Mouse (Mus musculus): ENCODE measurements around the gene Pear1. TPM values are rescaled to one million over a fixed set of nuclear protein-coding genes. Genes with fewer than 3 reads are reported as not detected.

Gene Pear1
- polyA plus RNA-seq, 1 experiment from 2014 or later: 17.7 TPM

DNA sequence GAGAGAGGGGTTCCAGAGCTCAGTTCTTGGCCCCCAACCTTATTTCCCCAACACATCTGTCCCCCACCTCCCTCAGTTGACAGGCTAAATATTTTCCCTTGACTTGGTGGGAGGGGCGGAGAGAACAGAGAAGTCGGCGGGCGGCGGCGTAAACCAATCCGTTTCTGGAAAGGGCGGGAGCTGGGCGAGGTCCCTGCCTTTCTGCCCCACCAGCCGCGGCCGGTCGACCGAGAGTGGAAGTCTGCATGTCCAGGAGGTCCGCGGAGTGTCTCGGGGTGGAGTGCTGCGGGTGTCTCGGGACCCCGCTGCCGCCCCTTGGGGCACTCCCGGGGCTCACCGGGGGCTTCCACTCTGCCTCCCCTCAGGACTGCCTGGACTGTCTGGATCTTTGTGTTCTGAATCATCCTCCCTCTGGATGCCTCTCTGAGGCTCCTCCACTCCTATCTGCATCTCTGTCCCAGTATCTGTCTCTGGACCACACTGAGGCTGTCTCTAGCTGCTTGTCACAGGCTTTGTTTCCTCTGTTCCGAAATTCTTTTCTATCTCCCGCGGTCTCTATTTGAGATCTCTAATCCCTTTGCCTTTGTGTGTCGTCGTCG, 27.3 kb downstream of the Pear1 start, which contains the start of gene Insrr:
Insrr (plus strand) TSS at position 216 of the 599 bp plus-strand sequence.
- peak within 1 kb of the TSS; percentile 45 for H3K4me3 ChIP-seq
- no peaks in the 10 kb centered on the region for H3K9me3 ChIP-seq (replicated peaks)
- H3K36me3 ChIP-seq: no peaks in the 10 kb centered on the region
- H3K4me1 ChIP-seq: peaks cover 34% of the 10 kb centered on the region
- DNase-seq (ENCODE audit: low spot score): peak; percentile 62
- H3K27me3 ChIP-seq (ENCODE audit: low read depth, poor library complexity, severe bottlenecking): peaks cover 100% of the 10 kb centered on the region
- H3K27ac ChIP-seq: 0 out of 2 replicates have a peak within 1 kb of the TSS, but pooled peaks have one; percentile 25
- WGBS: 3% methylated on average over 29 of the region's 29 CpGs

DNA sequence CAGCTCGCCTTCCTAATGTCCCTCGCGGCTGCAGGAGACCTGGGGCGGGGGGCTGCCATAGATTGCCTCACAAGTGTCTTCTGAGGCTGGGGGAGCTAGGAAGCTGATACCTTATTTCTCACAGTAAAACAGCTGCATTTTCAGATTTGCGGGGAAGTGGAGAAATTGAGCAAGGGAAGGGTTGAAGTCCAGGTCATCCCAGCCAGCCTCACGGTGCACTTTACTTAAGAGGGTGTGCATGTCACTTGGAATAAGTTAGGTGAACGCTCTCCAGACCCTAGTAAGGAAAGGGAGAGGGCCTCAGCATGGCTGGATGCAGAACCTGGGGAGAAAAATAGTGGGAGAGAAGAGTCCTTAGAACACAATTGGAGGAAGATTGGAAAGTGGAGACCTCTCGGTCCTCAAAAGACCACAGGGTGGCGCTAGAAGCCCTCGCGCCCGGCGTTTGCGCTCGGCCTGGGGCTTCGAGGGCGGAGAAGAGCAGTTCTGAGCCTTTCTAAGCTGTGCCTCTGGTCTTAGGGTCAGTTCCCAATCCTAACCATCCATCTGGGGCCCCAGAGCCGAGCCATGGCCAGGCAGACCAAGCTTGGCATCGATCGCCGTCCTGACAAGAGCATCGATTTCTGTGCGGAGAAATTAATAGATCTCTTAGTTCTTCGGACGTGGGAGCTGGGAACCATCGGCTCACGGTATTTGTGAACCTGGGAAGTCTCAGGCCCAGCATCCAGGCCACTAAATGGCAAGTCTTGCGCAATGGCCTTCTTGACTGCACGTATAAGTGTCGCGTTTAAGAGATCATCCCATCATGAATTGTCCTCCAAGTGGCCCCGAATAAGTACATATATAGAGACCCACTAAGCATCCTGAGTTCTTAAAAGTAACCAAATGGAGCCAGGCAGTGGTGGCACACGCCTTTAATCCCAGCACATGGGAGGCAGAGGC, 28.5 kb downstream of the Pear1 start:
- H3K27me3 ChIP-seq (ENCODE audit: low read depth, poor library complexity, severe bottlenecking): peaks cover 100% of the 10 kb centered on the region
- H3K4me1 ChIP-seq: peaks cover 34% of the 10 kb centered on the region
- WGBS: 16% methylated on average over 33 of the region's 33 CpGs
- no peaks in the 10 kb centered on the region for H3K36me3 ChIP-seq
- no peaks in the 10 kb centered on the region for H3K9me3 ChIP-seq (replicated peaks)
- peak overlapping the region; percentile 41 for H3K4me3 ChIP-seq
- peak; percentile 83 for DNase-seq (ENCODE audit: low spot score)
- H3K27ac ChIP-seq: peak overlapping the region; percentile 57

DNA sequence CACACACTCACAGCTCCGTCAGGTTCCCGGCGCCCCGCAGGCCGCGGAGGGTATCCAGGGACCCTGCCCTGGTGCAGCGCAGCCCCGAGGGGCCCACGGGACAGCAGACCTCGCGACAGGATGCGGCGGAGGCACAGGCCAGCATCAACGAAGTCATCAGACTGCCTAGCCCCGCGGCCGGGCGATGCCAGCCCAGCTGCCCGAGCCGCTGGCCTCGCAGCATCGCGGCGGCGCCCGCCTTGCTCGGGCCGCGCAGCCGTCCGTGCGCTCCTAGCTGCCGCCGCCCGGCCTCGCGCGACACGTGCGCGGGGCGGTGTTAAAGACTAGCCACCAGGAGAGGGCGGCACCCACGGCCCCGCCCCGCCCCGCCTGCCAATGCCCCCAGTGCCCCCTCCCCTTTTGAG, 29.2 kb downstream of the Pear1 start, which contains the start of gene Ntrk1:
Ntrk1 (minus strand) TSS at position 241 of the 404 bp plus-strand sequence.
- peak within 1 kb of the TSS; percentile 57 for H3K27ac ChIP-seq
- H3K27me3 ChIP-seq (ENCODE audit: low read depth, poor library complexity, severe bottlenecking): peaks cover 100% of the 10 kb centered on the region
- peak within 1 kb of the TSS; percentile 41 for H3K4me3 ChIP-seq
- no peaks in the 10 kb centered on the region for H3K9me3 ChIP-seq (replicated peaks)
- peak; percentile 62 for DNase-seq (ENCODE audit: low spot score)
- whole genome bisulfite sequencing: under 1% methylated on average over 47 of the region's 47 CpGs
- H3K4me1 ChIP-seq: peaks cover 39% of the 10 kb centered on the region
- H3K36me3 ChIP-seq: no peaks in the 10 kb centered on the region

DNA sequence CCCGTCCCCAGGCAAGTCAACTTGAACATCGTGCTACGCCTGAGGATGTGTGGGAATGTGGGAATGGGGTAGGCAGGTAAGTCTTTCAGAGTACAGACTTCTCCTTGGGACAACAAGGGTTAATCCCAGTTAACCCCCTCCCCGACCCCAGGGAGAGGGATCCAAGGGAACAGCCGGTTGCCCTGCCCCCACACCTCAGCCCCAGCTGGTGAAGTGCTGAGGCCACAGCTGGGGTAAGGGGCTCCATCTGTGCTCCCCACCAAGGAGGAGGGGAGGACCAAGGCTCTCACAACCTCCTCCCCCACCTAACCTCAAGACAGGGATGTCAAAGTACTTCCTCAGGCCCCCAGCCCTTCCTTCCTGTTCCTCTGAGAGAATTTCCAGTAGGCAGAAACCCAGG, 34.3 kb downstream of the Pear1 start:
- H3K4me3 ChIP-seq: no peak overlapping the region
- peaks cover 64% of the 10 kb centered on the region for H3K27me3 ChIP-seq (ENCODE audit: low read depth, poor library complexity, severe bottlenecking)
- H3K27ac ChIP-seq: no peak overlapping the region
- H3K4me1 ChIP-seq: peaks cover 20% of the 10 kb centered on the region
- no peaks in the 10 kb centered on the region for H3K9me3 ChIP-seq (replicated peaks)
- 25% methylated on average over 5 of the region's 5 CpGs for WGBS
- H3K36me3 ChIP-seq: no peaks in the 10 kb centered on the region
- DNase-seq (ENCODE audit: low spot score): no peak

DNA sequence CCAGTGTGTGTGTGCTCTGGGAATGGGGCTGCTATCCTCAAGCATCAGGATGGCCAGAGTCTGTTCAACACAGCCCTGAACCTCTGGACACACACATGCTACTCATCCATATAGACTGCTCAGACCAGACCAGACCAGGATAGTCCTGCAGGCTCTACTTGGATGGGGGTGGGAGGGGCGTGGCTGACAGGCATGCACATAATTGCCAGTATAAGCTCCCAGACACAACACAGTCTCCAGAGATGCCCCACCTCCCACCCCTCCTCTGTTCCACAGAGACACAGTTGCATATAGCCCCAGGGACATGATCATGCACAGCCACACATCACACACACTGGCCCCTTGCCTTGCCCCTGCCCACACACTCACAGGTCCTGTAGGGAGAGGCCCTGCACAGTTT, 34.9 kb downstream of the Pear1 start:
- no peak overlapping the region for H3K4me3 ChIP-seq
- H3K9me3 ChIP-seq (replicated peaks): no peaks in the 10 kb centered on the region
- DNase-seq (ENCODE audit: low spot score): no peak
- peaks cover 59% of the 10 kb centered on the region for H3K27me3 ChIP-seq (ENCODE audit: low read depth, poor library complexity, severe bottlenecking)
- WGBS: 60% methylated on average over 1 of the region's 1 CpGs
- no peaks in the 10 kb centered on the region for H3K36me3 ChIP-seq
- H3K27ac ChIP-seq: no peak overlapping the region
- peaks cover 16% of the 10 kb centered on the region for H3K4me1 ChIP-seq

DNA sequence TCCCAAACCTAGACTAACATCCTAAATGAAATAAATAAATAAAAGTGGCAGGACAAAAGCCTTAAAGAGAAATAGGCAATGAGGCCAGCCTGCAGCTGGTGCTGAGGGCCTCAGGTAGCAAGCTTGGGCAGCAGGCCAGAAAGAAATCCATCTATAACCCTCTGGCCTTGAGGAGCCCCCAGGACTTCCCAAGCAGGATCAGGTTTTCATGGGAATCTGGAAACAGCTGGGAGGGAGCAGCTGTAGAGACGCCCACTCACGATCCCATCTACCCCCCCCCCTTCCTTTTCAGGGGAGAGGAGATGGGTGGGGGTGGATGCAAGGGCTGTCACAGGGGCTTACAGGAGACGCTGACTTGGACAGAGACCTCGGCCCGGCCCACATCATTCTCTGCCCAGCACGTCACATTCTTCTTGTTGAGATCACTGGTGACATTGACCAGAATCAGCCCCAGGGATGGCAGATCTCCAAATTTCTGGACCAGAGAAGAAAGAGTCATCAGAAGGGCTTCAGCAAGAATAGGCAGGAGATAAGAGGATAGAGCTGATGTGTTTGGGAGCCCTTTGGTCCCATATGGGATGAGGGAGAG, 38.4 kb downstream of the Pear1 start:
- Histone ChIP-seq H3K4me3 (no peak overlapping the region), H3K9me3 (replicated peaks) (no peaks in the 10 kb centered on the region), H3K27me3 (ENCODE audit: low read depth, poor library complexity, severe bottlenecking) (peaks cover 28% of the 10 kb centered on the region), H3K4me1 (peaks cover 16% of the 10 kb centered on the region), H3K36me3 (no peaks in the 10 kb centered on the region), H3K27ac (no peak overlapping the region)
- DNase-seq (ENCODE audit: low spot score): no peak
- 72% methylated on average over 6 of the region's 6 CpGs for WGBS

DNA sequence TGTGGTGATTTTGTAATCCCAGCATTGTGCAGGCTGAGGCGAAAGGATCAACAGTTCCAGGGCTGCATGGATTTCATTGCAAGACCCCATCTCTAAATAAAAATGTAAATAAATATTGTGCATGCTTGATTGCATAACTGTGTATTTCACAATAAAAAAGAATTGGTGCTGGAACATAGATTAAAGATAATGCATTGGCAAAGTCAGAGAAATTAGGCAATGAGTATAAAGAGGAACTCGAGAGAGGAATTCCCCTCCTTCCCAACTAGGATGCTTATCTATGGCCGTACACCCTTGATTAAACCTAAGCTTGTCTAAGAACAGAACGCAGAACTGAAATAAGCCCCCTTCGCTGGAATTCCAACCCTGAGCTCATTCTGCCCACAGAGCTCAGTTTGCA, 39.0 kb downstream of the Pear1 start:
- Histone ChIP-seq H3K27me3 (ENCODE audit: low read depth, poor library complexity, severe bottlenecking) (peaks cover 28% of the 10 kb centered on the region), H3K27ac (no peak overlapping the region), H3K4me1 (peaks cover 13% of the 10 kb centered on the region), H3K4me3 (no peak overlapping the region), H3K36me3 (no peaks in the 10 kb centered on the region), H3K9me3 (replicated peaks) (no peaks in the 10 kb centered on the region)
- no peak for DNase-seq (ENCODE audit: low spot score)
- WGBS: 89% methylated on average over 5 of the region's 5 CpGs

DNA sequence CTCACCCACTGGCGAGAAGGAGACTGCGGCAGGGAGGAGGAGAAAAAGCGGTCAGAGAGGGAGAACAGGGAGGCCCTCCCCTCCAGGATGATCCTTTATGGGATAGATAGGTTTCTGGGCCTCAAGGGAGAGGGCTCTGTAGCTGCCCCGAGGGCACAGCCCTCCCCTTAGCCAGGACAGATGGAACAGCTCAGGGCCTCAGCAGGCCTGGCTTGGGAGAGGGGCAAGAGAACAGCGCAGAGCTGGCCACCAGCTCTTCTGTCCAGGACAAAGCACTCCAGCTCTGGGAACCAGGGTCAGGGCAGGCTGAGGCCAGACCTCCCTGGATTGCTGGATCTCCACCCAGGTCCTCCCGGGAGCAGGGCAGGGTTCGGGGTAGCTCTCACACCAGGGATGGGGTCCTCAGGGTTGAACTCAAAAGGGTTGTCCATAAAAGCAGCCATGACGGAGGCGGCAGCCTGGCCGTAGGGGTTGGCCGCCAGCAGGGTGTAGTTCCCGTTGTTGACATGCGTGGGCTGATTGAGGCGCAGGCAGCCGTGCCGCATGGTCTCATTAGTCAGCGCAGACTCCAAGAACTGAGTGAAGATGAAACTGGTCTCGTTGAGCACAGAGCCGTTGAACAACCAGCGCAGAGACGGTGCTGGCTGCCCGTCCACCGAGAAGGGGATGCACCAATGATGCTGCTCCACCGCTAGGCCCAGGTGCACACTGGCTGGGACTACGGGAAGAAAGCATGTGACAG, 40.7 kb downstream of the Pear1 start:
- DNase-seq (ENCODE audit: low spot score): no peak
- Histone ChIP-seq H3K27ac (0 out of 2 replicates have a peak overlapping the region, but pooled peaks have one; percentile 37), H3K27me3 (ENCODE audit: low read depth, poor library complexity, severe bottlenecking) (peaks cover 33% of the 10 kb centered on the region), H3K36me3 (no peaks in the 10 kb centered on the region), H3K9me3 (replicated peaks) (no peaks in the 10 kb centered on the region), H3K4me1 (peaks cover 9% of the 10 kb centered on the region), H3K4me3 (no peak overlapping the region)
- 88% methylated on average over 25 of the region's 25 CpGs for WGBS

DNA sequence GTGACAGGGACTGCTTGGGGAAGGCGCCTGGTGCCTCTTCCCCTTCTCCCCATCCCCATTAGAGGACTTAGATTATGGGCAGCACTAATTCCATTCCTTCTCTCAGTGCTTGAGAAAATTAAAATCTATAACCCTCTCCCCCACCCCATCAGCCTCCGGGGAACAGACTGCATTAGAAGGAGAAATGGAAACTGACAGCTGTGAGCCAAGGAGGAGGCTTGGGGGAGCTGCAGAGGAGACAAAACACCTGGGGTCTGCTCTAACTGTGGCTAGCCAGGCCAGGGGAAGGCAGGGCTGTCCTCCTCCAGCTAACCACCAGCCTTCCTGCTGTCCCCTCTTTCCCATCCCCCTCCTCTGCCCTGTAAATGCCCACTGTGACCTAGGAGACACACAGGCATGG, 45.0 kb downstream of the Pear1 start:
- no peaks in the 10 kb centered on the region for H3K36me3 ChIP-seq
- peaks cover 22% of the 10 kb centered on the region for H3K4me1 ChIP-seq
- peaks cover 71% of the 10 kb centered on the region for H3K27me3 ChIP-seq (ENCODE audit: low read depth, poor library complexity, severe bottlenecking)
- H3K27ac ChIP-seq: no peak overlapping the region
- H3K4me3 ChIP-seq: no peak overlapping the region
- 69% methylated on average over 2 of the region's 2 CpGs for WGBS
- no peak for DNase-seq (ENCODE audit: low spot score)
- no peaks in the 10 kb centered on the region for H3K9me3 ChIP-seq (replicated peaks)

DNA sequence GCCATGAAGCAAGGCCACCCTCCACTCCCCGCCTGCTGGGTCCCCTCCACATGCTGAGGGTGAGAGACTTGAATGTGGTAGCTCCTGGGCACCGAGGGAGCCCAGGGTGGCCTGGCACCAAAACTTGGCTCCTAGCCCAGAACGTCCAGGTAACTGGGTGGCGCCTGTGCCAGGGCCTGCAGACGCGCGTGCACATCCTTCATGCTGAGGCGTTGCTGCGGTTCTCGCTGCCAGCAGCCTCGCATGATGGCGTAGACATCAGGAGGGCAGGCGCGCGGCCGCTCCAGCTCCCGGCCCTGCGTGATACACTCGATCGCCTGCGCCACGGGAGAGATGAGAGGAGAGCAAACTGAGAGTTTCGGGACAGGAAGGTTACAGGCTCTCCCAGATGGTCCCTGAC, 45.8 kb downstream of the Pear1 start:
- peaks cover 77% of the 10 kb centered on the region for H3K27me3 ChIP-seq (ENCODE audit: low read depth, poor library complexity, severe bottlenecking)
- no peak overlapping the region for H3K27ac ChIP-seq
- H3K9me3 ChIP-seq (replicated peaks): no peaks in the 10 kb centered on the region
- H3K4me1 ChIP-seq: peaks cover 22% of the 10 kb centered on the region
- DNase-seq (ENCODE audit: low spot score): no peak
- no peak overlapping the region for H3K4me3 ChIP-seq
- H3K36me3 ChIP-seq: no peaks in the 10 kb centered on the region
- 61% methylated on average over 23 of the region's 23 CpGs for WGBS

DNA sequence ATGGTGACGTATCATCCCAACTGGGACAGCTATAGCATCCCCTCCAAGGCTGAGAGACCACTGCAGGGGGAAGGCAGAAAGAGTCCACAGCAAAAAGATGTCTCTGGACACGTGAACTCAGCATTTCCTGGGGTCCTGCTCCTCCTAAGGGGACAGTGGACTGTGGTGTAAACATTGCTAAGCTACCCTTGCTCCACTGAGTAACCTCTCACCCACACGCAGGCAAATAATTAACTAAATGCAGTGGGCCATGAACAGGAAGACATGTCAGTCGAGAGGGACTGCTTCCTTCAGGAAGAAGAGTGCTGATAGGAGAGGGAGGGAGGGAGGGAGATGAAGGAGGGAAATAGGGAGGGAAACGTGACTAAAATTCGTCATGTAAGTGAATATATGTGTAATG, 53.0 kb downstream of the Pear1 start:
- H3K27ac ChIP-seq: no peak overlapping the region
- H3K9me3 ChIP-seq (replicated peaks): no peaks in the 10 kb centered on the region
- no peak overlapping the region for H3K4me3 ChIP-seq
- no peaks in the 10 kb centered on the region for H3K36me3 ChIP-seq
- peaks cover 67% of the 10 kb centered on the region for H3K27me3 ChIP-seq (ENCODE audit: low read depth, poor library complexity, severe bottlenecking)
- 60% methylated on average over 6 of the region's 6 CpGs for WGBS
- DNase-seq (ENCODE audit: low spot score): no peak
- H3K4me1 ChIP-seq: peaks cover 32% of the 10 kb centered on the region

DNA sequence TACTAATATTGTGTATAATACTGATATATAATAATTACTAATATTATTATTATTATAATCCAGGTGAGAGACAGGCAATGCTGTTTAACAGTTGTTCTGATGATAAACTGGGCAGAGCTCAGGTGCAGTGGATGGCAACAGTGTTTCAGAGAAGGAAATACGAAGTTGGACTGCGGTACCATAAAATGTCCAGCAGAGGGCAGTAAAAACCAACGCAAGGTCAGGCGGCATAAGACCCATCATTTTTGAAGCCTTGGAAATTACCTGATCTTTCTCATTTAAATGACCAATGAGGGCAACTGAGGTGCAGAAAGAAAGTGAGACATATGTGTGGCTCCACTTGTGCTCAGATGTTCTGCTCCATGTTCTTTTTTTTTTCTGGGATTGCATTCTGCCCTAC, 53.8 kb downstream of the Pear1 start:
- H3K27ac ChIP-seq: no peak overlapping the region
- DNase-seq (ENCODE audit: low spot score): peak; percentile 66
- peaks cover 59% of the 10 kb centered on the region for H3K27me3 ChIP-seq (ENCODE audit: low read depth, poor library complexity, severe bottlenecking)
- H3K9me3 ChIP-seq (replicated peaks): no peaks in the 10 kb centered on the region
- H3K4me3 ChIP-seq: no peak overlapping the region
- H3K4me1 ChIP-seq: peaks cover 39% of the 10 kb centered on the region
- WGBS: 0% methylated on average over 4 of the region's 4 CpGs
- no peaks in the 10 kb centered on the region for H3K36me3 ChIP-seq

Measured in limb, embryonic 10.5 days (tissue).